Mouse (Mus musculus) MEL (cell line): ENCODE measurements around the gene Usp15. TPM values are rescaled to one million over a fixed set of nuclear protein-coding genes. Genes with fewer than 3 reads are reported as not detected.
A peak's percentile ranks its signal among the peaks of the same experiment; 100 is the strongest.

Experiments
- DNase-seq: peaks from one replicate; pipeline ENCODE4 v3.0.0; 2011; ENCODE audit warnings: low read depth, low spot score
- H3K27ac ChIP-seq: 2 replicates; pipeline ENCODE4 v1.5.1; 2012; ENCODE audit warnings: low read depth, mild to moderate bottlenecking, control low read depth, low read length, moderate library complexity; ENCODE audit not compliant: control insufficient read depth
- H3K27me3 ChIP-seq, 2 experiments: fragments of 150-350 bp in 1 of 2; sonication (generic) in 1 of 2; 2 replicates each; pipeline ENCODE4 v1.6.1; 2012; ENCODE audit warnings: low read length in 2 of 2, mild to moderate bottlenecking in 2 of 2, improper control_type of control experiment in 1 of 2, moderate library complexity in 1 of 2; ENCODE audit not compliant: insufficient read depth in 2 of 2, control insufficient read depth in 1 of 2
- H3K36me3 ChIP-seq, 2 experiments: 2 replicates each; pipeline ENCODE4 v1.6.1; 2012 to 2014; ENCODE audit warnings: low read length in 2 of 2, improper control_type of control experiment in 1 of 2, inconsistent platforms in 1 of 2, mild to moderate bottlenecking in 1 of 2; ENCODE audit not compliant: insufficient read depth in 2 of 2, control insufficient read depth in 1 of 2
- H3K4me1 ChIP-seq, 2 experiments: fragments of 150-350 bp in 1 of 2; sonication (generic) in 1 of 2; 2 replicates each; pipeline ENCODE4 v1.6.1; 2012; ENCODE audit warnings: low read length in 2 of 2, improper control_type of control experiment in 1 of 2, mild to moderate bottlenecking in 1 of 2; ENCODE audit not compliant: insufficient read depth in 2 of 2, control insufficient read depth in 1 of 2
- H3K4me3 ChIP-seq, 2 experiments: fragments of 150-350 bp in 1 of 2; sonication (generic) in 1 of 2; 2 replicates each; pipeline ENCODE4 v1.5.1; 2012; ENCODE audit warnings: low read depth in 2 of 2, low read length in 2 of 2, mild to moderate bottlenecking in 2 of 2, moderate library complexity in 2 of 2, control low read depth in 1 of 2, improper control_type of control experiment in 1 of 2; ENCODE audit not compliant: control insufficient read depth in 1 of 2, insufficient read depth in 1 of 2
- H3K79me2 ChIP-seq: 2 replicates; pipeline ENCODE4 v1.6.1; 2012; ENCODE audit warnings: mild to moderate bottlenecking, low read length, moderate library complexity; ENCODE audit not compliant: control insufficient read depth, poor library complexity, insufficient read depth
- H3K9ac ChIP-seq: 2 replicates; pipeline ENCODE4 v1.6.1; 2012; ENCODE audit warnings: low read depth, mild to moderate bottlenecking, control low read depth, low read length, moderate library complexity; ENCODE audit not compliant: control insufficient read depth, poor library complexity, severe bottlenecking
- H3K9me3 ChIP-seq: fragments of 150-350 bp; sonication (generic); replicated peaks from 2 replicates; pipeline ENCODE4 v1.6.1; 2012; ENCODE audit warnings: mild to moderate bottlenecking, low read length, improper control_type of control experiment, moderate library complexity; ENCODE audit not compliant: insufficient read depth
- BHLHE40 ChIP-seq: IDR thresholded peaks from 2 replicates; pipeline ENCODE4 v1.6.1; 2012; ENCODE audit warnings: low read depth, mild to moderate bottlenecking, inconsistent platforms, low read length, improper control_type of control experiment, borderline replicate concordance
- CTCF ChIP-seq, 3 experiments: IDR thresholded peaks in 2 of 3; conservative IDR thresholded peaks in 1 of 3; 2 replicates each; pipeline ENCODE4 v1.5.1; 2011 to 2012; ENCODE audit warnings: low read length in 3 of 3, low read depth in 2 of 3, mild to moderate bottlenecking in 2 of 3, improper control_type of control experiment in 1 of 3, inconsistent platforms in 1 of 3, mixed read lengths in 1 of 3, moderate library complexity in 1 of 3; ENCODE audit not compliant: control insufficient read depth in 1 of 3, insufficient read depth in 1 of 3, poor library complexity in 1 of 3, severe bottlenecking in 1 of 3
- ELF1 ChIP-seq: IDR thresholded peaks from 2 replicates; pipeline ENCODE4 v1.6.1; 2014; ENCODE audit warnings: low read depth, mild to moderate bottlenecking, inconsistent platforms, low read length, improper control_type of control experiment, moderate library complexity
- EP300 ChIP-seq, 2 experiments: IDR thresholded peaks; 2 replicates each; pipeline ENCODE4 v1.6.1; 2011; ENCODE audit warnings: improper control_type of control experiment in 2 of 2, low read length in 2 of 2, low read depth in 1 of 2, mild to moderate bottlenecking in 1 of 2
- ETS1 ChIP-seq: IDR thresholded peaks from 2 replicates; pipeline ENCODE4 v1.6.1; 2012; ENCODE audit warnings: low read depth, mild to moderate bottlenecking, inconsistent platforms, low read length, improper control_type of control experiment, moderate library complexity
- GABPA ChIP-seq: IDR thresholded peaks from 2 replicates; pipeline ENCODE4 v1.6.1; 2012; ENCODE audit warnings: low read depth, mild to moderate bottlenecking, inconsistent platforms, low read length, improper control_type of control experiment, moderate library complexity
- HCFC1 ChIP-seq: IDR thresholded peaks from 2 replicates; pipeline ENCODE4 v1.6.1; 2012; ENCODE audit warnings: low read depth, mild to moderate bottlenecking, inconsistent platforms, low read length, improper control_type of control experiment, moderate library complexity
- JUND ChIP-seq: IDR thresholded peaks from 2 replicates; pipeline ENCODE4 v1.6.1; 2011; ENCODE audit warnings: low read depth, mild to moderate bottlenecking, improper control_type of control experiment, low read length
- KAT2A ChIP-seq: conservative IDR thresholded peaks from 2 replicates; pipeline ENCODE4 v1.6.1; 2012; ENCODE audit warnings: low read depth, low read length, improper control_type of control experiment, inconsistent platforms
- MAFK ChIP-seq: IDR thresholded peaks from 2 replicates; pipeline ENCODE4 v1.6.1; 2011; ENCODE audit warnings: low read depth, mild to moderate bottlenecking, low read length, improper control_type of control experiment, borderline replicate concordance
- MAX ChIP-seq: IDR thresholded peaks from 2 replicates; pipeline ENCODE4 v1.6.1; 2011; ENCODE audit warnings: low read length, improper control_type of control experiment
- MAZ ChIP-seq: IDR thresholded peaks from 2 replicates; pipeline ENCODE4 v1.6.1; 2012; ENCODE audit warnings: low read depth, mild to moderate bottlenecking, inconsistent platforms, low read length, improper control_type of control experiment
- MEF2A ChIP-seq: IDR thresholded peaks from 2 replicates; pipeline ENCODE4 v1.6.1; 2014; ENCODE audit warnings: low read depth, mild to moderate bottlenecking, inconsistent platforms, low read length, improper control_type of control experiment; ENCODE audit not compliant: poor library complexity, insufficient replicate concordance, severe bottlenecking; ENCODE audit errors: extremely low read depth
- MYB ChIP-seq: IDR thresholded peaks from 2 replicates; pipeline ENCODE4 v1.6.1; 2011; ENCODE audit warnings: mild to moderate bottlenecking, low read depth, low read length, improper control_type of control experiment
- MYC ChIP-seq: IDR thresholded peaks from 2 replicates; pipeline ENCODE4 v1.6.1; 2011; ENCODE audit warnings: low read depth, mild to moderate bottlenecking, low read length, improper control_type of control experiment, moderate library complexity
- NELFE ChIP-seq: IDR thresholded peaks from 2 replicates; pipeline ENCODE4 v1.6.1; 2011; ENCODE audit warnings: low read depth, low read length, improper control_type of control experiment
- POLR2A ChIP-seq, 2 experiments: IDR thresholded peaks; 2 replicates each; pipeline ENCODE4 v1.6.1; 2011 to 2012; ENCODE audit warnings: low read length in 2 of 2, mild to moderate bottlenecking in 2 of 2, control low read depth in 1 of 2, improper control_type of control experiment in 1 of 2, low read depth in 1 of 2, moderate library complexity in 1 of 2; ENCODE audit not compliant: control insufficient read depth in 1 of 2, insufficient read depth in 1 of 2, poor library complexity in 1 of 2
- POLR2AphosphoS2 ChIP-seq: IDR thresholded peaks from 2 replicates; pipeline ENCODE4 v1.6.1; 2011; ENCODE audit warnings: low read length, improper control_type of control experiment
- POLR2AphosphoS5 ChIP-seq: IDR thresholded peaks from 2 replicates; pipeline ENCODE4 v1.6.1; 2012; ENCODE audit warnings: low read depth, borderline replicate concordance, mild to moderate bottlenecking, inconsistent platforms, low read length, moderate library complexity, mixed read lengths
- RAD21 ChIP-seq: IDR thresholded peaks from 2 replicates; pipeline ENCODE4 v1.6.1; 2011; ENCODE audit warnings: mild to moderate bottlenecking, low read depth, low read length, improper control_type of control experiment
- RCOR1 ChIP-seq: IDR thresholded peaks from 2 replicates; pipeline ENCODE4 v1.6.1; 2012; ENCODE audit warnings: low read depth, mild to moderate bottlenecking, inconsistent platforms, low read length, improper control_type of control experiment
- SIN3A ChIP-seq: IDR thresholded peaks from 2 replicates; pipeline ENCODE4 v1.6.1; 2012; ENCODE audit warnings: low read length, improper control_type of control experiment, inconsistent platforms
- SMC3 ChIP-seq: IDR thresholded peaks from 2 replicates; pipeline ENCODE4 v1.6.1; 2011; ENCODE audit warnings: low read depth, low read length, improper control_type of control experiment
- TAL1 ChIP-seq: IDR thresholded peaks from 2 replicates; pipeline ENCODE4 v1.6.1; 2012; ENCODE audit warnings: mild to moderate bottlenecking, inconsistent platforms, low read length, moderate library complexity, mixed read lengths
- TBP ChIP-seq: IDR thresholded peaks from 2 replicates; pipeline ENCODE4 v1.8.0; 2011; ENCODE audit warnings: low read depth, low read length, improper control_type of control experiment
- TCF12 ChIP-seq: IDR thresholded peaks from 2 replicates; pipeline ENCODE4 v1.6.1; 2014; ENCODE audit warnings: low read depth, mild to moderate bottlenecking, inconsistent platforms, low read length, improper control_type of control experiment, moderate library complexity
- USF2 ChIP-seq, 2 experiments: IDR thresholded peaks; 2 replicates each; pipeline ENCODE4 v1.6.1; 2011 to 2012; ENCODE audit warnings: improper control_type of control experiment in 2 of 2, low read length in 2 of 2, borderline replicate concordance in 1 of 2, inconsistent platforms in 1 of 2, low read depth in 1 of 2, mild to moderate bottlenecking in 1 of 2; ENCODE audit not compliant: insufficient read depth in 1 of 2
- ZC3H11A ChIP-seq: IDR thresholded peaks from 2 replicates; pipeline ENCODE4 v1.6.1; 2012; ENCODE audit warnings: low read depth, mild to moderate bottlenecking, inconsistent platforms, low read length, improper control_type of control experiment
- ZKSCAN1 ChIP-seq: IDR thresholded peaks from 2 replicates; pipeline ENCODE4 v1.6.1; 2012; ENCODE audit warnings: low read depth, mild to moderate bottlenecking, inconsistent platforms, low read length, improper control_type of control experiment, moderate library complexity
- polyA plus RNA-seq, 2 experiments: library from polyadenylated mRNA; stranded (reverse) in 1 of 2; unstranded in 1 of 2; fragments of >175 nt in 1 of 2; fragments of >200 nt in 1 of 2; gene quantifications; 2 replicates each; pipeline versions ENCODE4 v1.2.1 to v1.2.4; 2012; ENCODE audit warnings: low replicate concordance in 2 of 2, low read depth in 1 of 2; ENCODE audit not compliant: insufficient read length in 2 of 2, insufficient read depth in 1 of 2, missing spikeins in 1 of 2
- total RNA-seq: library from RNA; depleted of rRNA; stranded (reverse); fragments of 300-350 nt; gene quantifications from 2 replicates; pipeline ENCODE4 v1.2.3, GENCODE M21; 2012

Gene Usp15
- total and polyA plus RNA-seq, 3 experiments, result 98.2 to 150 (median 117) TPM

- Histone ChIP-seq H3K9ac (no peak overlapping the region), H3K27me3 (no peaks in the 10 kb centered on the region)
- peak; percentile 56 for DNase-seq
Observed at GRCm38 (mm10) chr10:123101303-123101702, 95.5 kb downstream of the Usp15 start.

GRCm38 (mm10) chr10:123100584-123100983 is 96.2 kb downstream of the Usp15 start:
- Histone ChIP-seq H3K79me2 (no peaks in the 10 kb centered on the region), H3K9me3 (no peaks in the 10 kb centered on the region), H3K36me3 (peaks cover 0 to 2% of the 10 kb centered on the region in 2 experiments; a peak in 2 of 4 replicates), H3K9ac (no peak overlapping the region), H3K4me3 (no peak overlapping the region), H3K27me3 (no peaks in the 10 kb centered on the region), H3K27ac (no peak overlapping the region), H3K4me1 (peaks cover 3 to 4% of the 10 kb centered on the region in 2 experiments; a peak in 2 of 4 replicates)
- DNase-seq, result no peak
- no peak for TF ChIP-seq MAFK
- TF ChIP-seq EP300 (IDR thresholded peaks at IDR 0.05; ENCODE audit: low read depth in 1 of 2, low read length in 2 of 2), result no peak
- no peak for TF ChIP-seq MEF2A
- no peak for TF ChIP-seq ZC3H11A
- TF ChIP-seq JUND, result no peak
- no peak for TF ChIP-seq ETS1
- TF ChIP-seq POLR2AphosphoS5, result no peak
- no peak for TF ChIP-seq SIN3A
- TF ChIP-seq NELFE, result no peak
- TF ChIP-seq TBP, result no peak
- TF ChIP-seq RAD21, result no peak
- no peak for TF ChIP-seq POLR2AphosphoS2
- no peak for TF ChIP-seq ZKSCAN1
- TF ChIP-seq TCF12, result no peak

More at GRCm38 (mm10) chr10:123101303-123101702, 95.5 kb downstream of the Usp15 start:
- peaks cover 0 to 2% of the 10 kb centered on the region in 2 experiments; a peak in 2 of 4 replicates for H3K36me3 ChIP-seq
- TF ChIP-seq NELFE (no peak), MAZ (no peak), MEF2A (no peak), TAL1 (no peak), JUND (no peak), BHLHE40 (no peak), ZKSCAN1 (no peak), MAFK (no peak), TBP (no peak), HCFC1 (no peak), SMC3 (no peak), EP300 (IDR thresholded peaks at IDR 0.05; ENCODE audit: low read depth in 1 of 2, low read length in 2 of 2) (0 out of 4 replicates have a peak, but pooled peaks of 1 of the 2 experiments have one; percentile 23), MYC (peak; percentile 63), SIN3A (peak; percentile 63), MYB (no peak), MAX (0 out of 2 replicates have a peak, but pooled peaks have one; percentile 47), USF2 (IDR thresholded peaks at IDR 0.05; ENCODE audit: borderline replicate concordance in 1 of 2, insufficient read depth in 1 of 2, low read depth in 1 of 2, low read length in 2 of 2) (no peak), POLR2AphosphoS2 (no peak), ETS1 (no peak), CTCF (IDR thresholded peaks at IDR 0.05 in 2 of 3, conservative IDR thresholded peaks at IDR 0.05 in 1 of 3; ENCODE audit: control insufficient read depth in 1 of 3, insufficient read depth in 1 of 3, low read depth in 2 of 3, low read length in 3 of 3, poor library complexity in 1 of 3, severe bottlenecking in 1 of 3) (no peak), POLR2A (IDR thresholded peaks at IDR 0.05; ENCODE audit: control insufficient read depth in 1 of 2, insufficient read depth in 1 of 2, low read depth in 1 of 2, low read length in 2 of 2, poor library complexity in 1 of 2) (no peak), RCOR1 (no peak), GABPA (no peak), ELF1 (0 out of 2 replicates have a peak, but pooled peaks have one; percentile 46), KAT2A (no peak)
- H3K27ac ChIP-seq, result no peak overlapping the region
- H3K4me3 ChIP-seq, result no peak overlapping the region
- H3K9me3 ChIP-seq, result no peaks in the 10 kb centered on the region
- H3K79me2 ChIP-seq, result no peaks in the 10 kb centered on the region
- H3K4me1 ChIP-seq, result peaks cover 3 to 4% of the 10 kb centered on the region in 2 experiments; a peak in 2 of 4 replicates
